Mouse (Mus musculus): Measurements from ENCODE around the gene Apom.

- TF ChIP-seq CTCF (IDR thresholded peaks at IDR 0.05; ENCODE audit: low read depth) (no peak), EP300 (IDR thresholded peaks at IDR 0.05; ENCODE audit: low read depth) (peak; percentile 58; the same call in 1 of the 2 replicates)
Measured at GRCm38 (mm10) chr17:35121143-35121799, 10.6 kb downstream of the Apom start, which contains the start of gene Gpank1.
